Mouse (Mus musculus) lung, postnatal 0 days (tissue): ENCODE data around the gene Sec14l1.

Source experiments
- CTCF ChIP-seq: IDR thresholded peaks from 2 replicates; pipeline ENCODE4 v1.5.1; 2016; ENCODE audit warnings: antibody characterized with exemption, mild to moderate bottlenecking
- EP300 ChIP-seq: IDR thresholded peaks from 2 replicates; pipeline ENCODE4 v1.6.1; 2016; ENCODE audit warnings: antibody characterized with exemption, mild to moderate bottlenecking, control low read depth

DNA sequence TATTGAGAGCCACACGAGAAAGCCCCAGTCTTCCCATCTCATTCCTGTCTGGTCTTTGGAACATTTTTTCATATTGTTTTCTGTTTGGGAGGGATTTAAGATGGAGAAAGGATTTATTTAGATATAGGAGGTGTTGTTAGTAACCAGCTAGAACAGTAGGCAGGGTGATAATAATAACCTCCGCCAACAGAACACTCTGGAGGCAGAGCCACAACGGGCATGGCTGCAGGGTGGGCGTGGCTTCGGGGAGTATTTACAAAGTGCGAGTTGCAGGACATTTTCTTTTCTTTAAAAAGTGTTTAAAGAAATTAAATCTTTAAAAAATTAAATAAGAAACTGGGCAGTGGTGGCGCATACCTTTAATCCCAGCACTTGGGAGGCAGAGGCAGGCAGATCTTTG, 9.1 kb upstream of the Sec14l1 start:
- TF ChIP-seq CTCF (no peak), EP300 (no peak)
